In the genomic region with DNA sequence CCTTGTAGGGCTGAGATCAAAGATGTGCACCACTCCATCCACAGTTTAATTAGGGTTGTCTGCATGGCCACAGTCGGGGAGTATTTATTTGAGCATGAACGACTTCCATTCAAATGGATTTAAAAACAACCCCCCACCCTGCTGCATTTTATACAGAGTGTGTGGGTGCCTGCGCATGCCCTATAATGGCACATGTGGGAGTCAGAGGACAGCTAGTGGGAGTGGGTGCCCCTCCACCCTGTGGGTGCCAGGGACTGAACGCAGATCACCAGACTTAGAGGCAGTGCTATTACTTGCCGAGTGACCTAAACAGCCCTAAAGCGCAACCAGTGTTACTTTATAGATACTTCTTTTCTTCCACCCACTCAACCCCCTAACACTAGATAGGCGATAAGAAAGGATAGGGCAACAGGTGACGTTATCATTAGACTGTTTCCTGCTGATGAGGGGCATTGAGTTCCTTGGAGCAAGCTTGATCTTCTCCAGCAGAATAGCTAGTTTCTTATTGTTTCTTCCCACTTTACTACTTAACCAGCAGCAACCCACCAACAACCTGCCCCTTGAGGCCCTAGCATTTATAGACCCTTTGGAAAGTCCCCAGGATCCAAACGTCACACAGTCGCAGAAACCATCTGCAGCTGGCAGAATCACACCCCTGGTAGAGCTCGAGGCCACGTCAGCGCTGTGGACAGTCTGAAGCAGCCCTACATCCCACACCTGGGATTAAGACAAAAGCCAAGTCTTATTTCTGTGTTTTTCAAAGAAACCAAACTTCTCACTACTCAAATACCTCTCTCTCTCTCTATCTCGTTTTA, we compare ENCODE assay signal across 13 mouse cellular contexts. TPM values are rescaled to one million over a fixed set of nuclear protein-coding genes. Genes with fewer than 3 reads are reported as not detected.
DNase-seq lines count a peak whose midpoint lies in the region; ATAC-seq lines count a peak whose summit lies in the region.
"Had no signal": no experiment of that assay in that cellular context is flagged by ENCODE, and none has a peak within 500 bp of the region (broad histone marks: within the 10 kb centered on the region; RNA-seq: fewer than 3 reads in every experiment).

No protein-coding gene starts in this region.

- no peak for ATAC-seq in CD4-positive, CD25-positive, alpha-beta regulatory T cell, adult 4 months
- no peak for ATAC-seq in forebrain, embryonic 16.5 days

- WGBS in forebrain, embryonic 16.5 days = 86% methylated on average over 14 of the region's 14 CpGs

- DNase-seq in CD4-positive, CD25-positive, alpha-beta regulatory T cell, adult 2 months (ENCODE audit: low read depth, low spot score) = peak; percentile 9
- DNase-seq in layer of hippocampus, postnatal 36 days = peak; percentile 10 to 17
- DNase-seq in layer of hippocampus, postnatal 10 days (ENCODE audit: low spot score in 2 of 2) = no peak
- DNase-seq in naive thymus-derived CD4-positive, alpha-beta T cell, adult 2 months (ENCODE audit: low read depth) = peak; percentile 17
- no peak for DNase-seq in urinary bladder, adult 2 months (ENCODE audit: low spot score)
- no peak for DNase-seq in kidney, postnatal 10 days
- DNase-seq: cerebellum, postnatal 36 days; gastrocnemius, postnatal 14 days; right cerebral cortex, postnatal 14 days; thymus, postnatal 25 days had no signal

- peak overlapping the region; percentile 43 for H3K4me2 ChIP-seq in forebrain, embryonic 16.5 days (ENCODE audit: low read length)

- H3K27me3 ChIP-seq in forebrain, embryonic 16.5 days (replicated peaks; ENCODE audit: control insufficient read depth, insufficient read depth, low read length) = no peaks in the 10 kb centered on the region

- H3K4me3 ChIP-seq in forebrain, embryonic 16.5 days (replicated peaks; ENCODE audit: low read length) = peak overlapping the region; percentile 99; the same call in 1 of the 2 replicates

- H3K36me3 ChIP-seq in forebrain, embryonic 16.5 days (ENCODE audit: control insufficient read depth, insufficient read depth) = no peaks in the 10 kb centered on the region

- peaks cover 23% of the 10 kb centered on the region for H3K4me1 ChIP-seq in forebrain, embryonic 16.5 days (replicated peaks; ENCODE audit: control insufficient read depth, insufficient read depth, low read length)

- H3K9me3 ChIP-seq in forebrain, embryonic 16.5 days (ENCODE audit: control insufficient read depth, low read length) = no peaks in the 10 kb centered on the region

- no peak overlapping the region for H3K9ac ChIP-seq in forebrain, embryonic 16.5 days (replicated peaks; ENCODE audit: low read depth, low read length)

- no peak overlapping the region for H3K27ac ChIP-seq in forebrain, embryonic 16.5 days (ENCODE audit: low read length)

RNA-seq across cellular contexts. Expression of a gene that starts 1.2 kb away (rescaled TPM):
- polyA plus RNA-seq in CD4-positive, CD25-positive, alpha-beta regulatory T cell, adult 4 months (2017; shearing (Covaris generic)) = 100 to 1,000 TPM; 277 to 314 TPM
- 100 to 1,000 TPM; 198 to 212 TPM for total RNA-seq in layer of hippocampus, postnatal 36 days (2021)
- 100 to 1,000 TPM; 206 to 208 TPM for total RNA-seq in layer of hippocampus, postnatal 10 days (2021)
- 355 and 370 TPM in 2 replicates for polyA plus RNA-seq in forebrain, embryonic 16.5 days (2015; fragmentation: Nextera tagmentation; extraction: Ambion mirVana)
- polyA plus RNA-seq in urinary bladder, adult 2 months (2012; rRNA removed) = 174 and 186 TPM in 2 replicates

RNA-seq across cellular contexts. Expression of a gene that starts 39.3 kb away (rescaled TPM):
- under 1 TPM; 0.46 to 0.78 TPM for polyA plus RNA-seq in CD4-positive, CD25-positive, alpha-beta regulatory T cell, adult 4 months (2017; shearing (Covaris generic))
- total RNA-seq in layer of hippocampus, postnatal 36 days (2021) = 10 to 100 TPM; 77.2 to 86.8 TPM
- 10 to 100 TPM; 64.4 to 83.9 TPM for total RNA-seq in layer of hippocampus, postnatal 10 days (2021)
- polyA plus RNA-seq in forebrain, embryonic 16.5 days (2015; fragmentation: Nextera tagmentation; extraction: Ambion mirVana) = 27.0 and 30.3 TPM in 2 replicates
- 323 and 360 TPM in 2 replicates for polyA plus RNA-seq in urinary bladder, adult 2 months (2012; rRNA removed)

RNA-seq across cellular contexts. Expression of a gene that starts 56.7 kb away (rescaled TPM):
- polyA plus RNA-seq in CD4-positive, CD25-positive, alpha-beta regulatory T cell, adult 4 months (2017; shearing (Covaris generic)) = not detected
- total RNA-seq in layer of hippocampus, postnatal 36 days (2021) = 1 to 10 TPM; 6.5 to 8.8 TPM
- total RNA-seq in layer of hippocampus, postnatal 10 days (2021) = 1 to 10 TPM; 5.4 to 6.5 TPM
- polyA plus RNA-seq in forebrain, embryonic 16.5 days (2015; fragmentation: Nextera tagmentation; extraction: Ambion mirVana) = 0.34 and 0.60 TPM in 2 replicates
- polyA plus RNA-seq in urinary bladder, adult 2 months (2012; rRNA removed) = 0.06 and 0.07 TPM in 2 replicates
- total RNA-seq: gastrocnemius, postnatal 14 days had no signal
- polyA plus RNA-seq: inflammation-experienced regulatory T-cells, adult 6 months had no signal

Comparison
In these comparisons a context has a peak if more than half of its experiments do, and no peak if none do; other contexts are left out.
1. DNase-seq: peak in CD4-positive, CD25-positive, alpha-beta regulatory T cell, adult 2 months (single experiment), layer of hippocampus, postnatal 36 days (2 of 2) and naive thymus-derived CD4-positive, alpha-beta T cell, adult 2 months (single experiment); none in layer of hippocampus, postnatal 10 days (0 of 2), urinary bladder, adult 2 months (single experiment) and kidney, postnatal 10 days (single experiment).
2. RNA of a gene that starts 39.3 kb away (polyA plus RNA-seq): 323 to 360 TPM in urinary bladder, adult 2 months and 27.0 to 30.3 TPM in forebrain, embryonic 16.5 days; 0.46 to 0.78 TPM in CD4-positive, CD25-positive, alpha-beta regulatory T cell, adult 4 months; every median in the first group is over 10 times any median in the second.